Mouse (Mus musculus) stomach, postnatal 0 days (tissue): Measurements from ENCODE around the gene Zfp524. TPM values are rescaled to one million over a fixed set of nuclear protein-coding genes. Genes with fewer than 3 reads are reported as not detected.

Experiments used
- ATAC-seq: fragments of 200-750 bp; cut with Nextera tagmentation; 2 replicates; pipeline ENCODE4 v1.8.0; 2017; ENCODE audit not compliant: low FRiP score, low TSS enrichment
- DNase-seq: peaks from one replicate; pipeline ENCODE4 v3.0.0-alpha.2; 2016; ENCODE audit warnings: low spot score
- H3K27ac ChIP-seq: fragments of 300-500 bp; sonication (generic); replicated peaks from 2 replicates; pipeline ENCODE4 v1.5.1; 2014; ENCODE audit warnings: mild to moderate bottlenecking, control low read depth
- H3K27me3 ChIP-seq: fragments of 300-500 bp; sonication (generic); 2 replicates; pipeline ENCODE4 v1.6.1; 2014; ENCODE audit warnings: low read length; ENCODE audit not compliant: control insufficient read depth, insufficient read depth
- H3K36me3 ChIP-seq: fragments of 300-500 bp; sonication (generic); 2 replicates; pipeline ENCODE4 v1.6.1; 2014; ENCODE audit warnings: low read length, mixed read lengths; ENCODE audit not compliant: control insufficient read depth, insufficient read depth
- H3K4me1 ChIP-seq: fragments of 300-500 bp; sonication (generic); replicated peaks from 2 replicates; pipeline ENCODE4 v1.6.1; 2014; ENCODE audit warnings: antibody characterized with exemption; ENCODE audit not compliant: control insufficient read depth, insufficient read depth
- H3K4me2 ChIP-seq: fragments of 300-500 bp; sonication (generic); replicated peaks from 2 replicates; pipeline ENCODE4 v1.6.1; 2014; ENCODE audit warnings: low read depth, mild to moderate bottlenecking, control low read depth, moderate library complexity
- H3K4me3 ChIP-seq: fragments of 300-500 bp; sonication (generic); 2 replicates; pipeline ENCODE4 v1.5.1; 2014; ENCODE audit warnings: low read depth, low read length, control low read depth
- H3K9ac ChIP-seq: fragments of 300-500 bp; sonication (generic); 2 replicates; pipeline ENCODE4 v1.6.1; 2014; ENCODE audit warnings: mild to moderate bottlenecking, low read length, control low read depth, mixed read lengths
- H3K9me3 ChIP-seq: fragments of 300-500 bp; sonication (generic); 2 replicates; pipeline ENCODE4 v1.6.1; 2016; ENCODE audit warnings: low read length; ENCODE audit not compliant: control insufficient read depth
- CTCF ChIP-seq: IDR thresholded peaks from 2 replicates; pipeline ENCODE4 v1.5.1; 2016; ENCODE audit warnings: antibody characterized with exemption, low read depth, mild to moderate bottlenecking, moderate library complexity
- EP300 ChIP-seq: optimal IDR thresholded peaks from 2 replicates; pipeline ENCODE3; 2016; ENCODE audit warnings: antibody characterized with exemption
- WGBS: fragments of 180-500 bp; shearing (Covaris S2); extraction: QIAGEN DNeasy Blood & Tissue Kit; methylation state at CpG from one replicate; pipeline ENCODE4 v1.1.7; 2014; 5-methylcytosine and 5-hydroxymethylcytosine counted together
- polyA plus RNA-seq: library from polyadenylated mRNA; unstranded; fragments of >200 nt; fragmentation: Nextera tagmentation; extraction: Ambion mirVana; gene quantifications from 2 replicates; pipeline ENCODE4 v1.2.1, GENCODE M21; 2015

Gene Zfp524
- polyA plus RNA-seq, 1 experiment from 2014 or later: 14.0 TPM

DNA sequence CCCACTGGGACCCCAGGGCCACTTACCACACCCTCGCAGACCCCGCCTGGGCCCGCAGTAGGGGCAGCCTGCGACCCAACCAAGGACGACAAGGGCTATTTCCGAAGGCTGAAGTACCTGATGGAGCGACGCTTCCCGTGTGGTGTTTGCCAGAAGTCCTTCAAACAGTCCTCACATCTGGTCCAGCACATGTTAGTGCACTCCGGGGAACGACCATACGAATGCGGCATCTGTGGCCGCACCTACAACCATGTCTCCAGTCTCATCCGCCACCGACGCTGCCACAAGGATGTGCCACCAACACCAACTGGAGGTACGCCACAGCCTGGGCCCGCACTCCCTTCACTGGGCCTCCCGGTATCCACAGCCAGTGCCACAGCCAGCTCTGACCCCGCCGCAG, 15.3 kb downstream of the Zfp524 start:
- no peak for DNase-seq
- WGBS: 93% methylated on average over 22 of the region's 22 CpGs

DNA sequence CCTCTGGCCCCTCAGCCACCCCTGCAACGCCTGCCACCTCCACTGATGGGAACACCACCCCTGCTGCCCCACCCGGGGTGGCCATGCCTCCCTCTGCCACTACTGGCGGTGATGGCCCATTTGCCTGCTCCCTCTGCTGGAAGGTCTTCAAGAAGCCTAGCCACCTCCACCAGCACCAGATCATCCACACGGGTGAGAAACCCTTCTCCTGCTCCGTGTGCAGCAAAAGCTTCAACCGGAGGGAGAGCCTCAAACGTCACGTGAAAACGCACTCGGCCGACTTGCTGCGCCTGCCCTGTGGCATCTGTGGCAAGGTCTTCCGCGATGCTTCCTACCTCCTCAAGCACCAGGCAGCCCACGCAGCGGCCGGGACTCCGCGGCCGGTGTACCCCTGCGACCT, 15.7 kb downstream of the Zfp524 start:
- peaks cover 47% of the 10 kb centered on the region for H3K36me3 ChIP-seq
- no peak for ATAC-seq
- TF ChIP-seq CTCF: no peak
- TF ChIP-seq EP300: no peak
- H3K9ac ChIP-seq: no peak overlapping the region
- peaks cover 11% of the 10 kb centered on the region for H3K9me3 ChIP-seq
- no peaks in the 10 kb centered on the region for H3K27me3 ChIP-seq
- DNase-seq: no peak
- no peak overlapping the region for H3K4me3 ChIP-seq
- no peak overlapping the region for H3K27ac ChIP-seq
- 90% methylated on average over 21 of the region's 21 CpGs for WGBS
- H3K4me2 ChIP-seq: no peak overlapping the region
- no peaks in the 10 kb centered on the region for H3K4me1 ChIP-seq

More for the DNA sequence above, 15.3 kb downstream of the Zfp524 start:
- no peaks in the 10 kb centered on the region for H3K27me3 ChIP-seq
- H3K36me3 ChIP-seq: peaks cover 47% of the 10 kb centered on the region
- TF ChIP-seq CTCF (no peak), EP300 (no peak)
- no peak overlapping the region for H3K27ac ChIP-seq
- no peaks in the 10 kb centered on the region for H3K4me1 ChIP-seq
- H3K9ac ChIP-seq: no peak overlapping the region
- H3K4me3 ChIP-seq: no peak overlapping the region
- peaks cover 11% of the 10 kb centered on the region for H3K9me3 ChIP-seq
- H3K4me2 ChIP-seq: no peak overlapping the region
- ATAC-seq: no peak

DNA sequence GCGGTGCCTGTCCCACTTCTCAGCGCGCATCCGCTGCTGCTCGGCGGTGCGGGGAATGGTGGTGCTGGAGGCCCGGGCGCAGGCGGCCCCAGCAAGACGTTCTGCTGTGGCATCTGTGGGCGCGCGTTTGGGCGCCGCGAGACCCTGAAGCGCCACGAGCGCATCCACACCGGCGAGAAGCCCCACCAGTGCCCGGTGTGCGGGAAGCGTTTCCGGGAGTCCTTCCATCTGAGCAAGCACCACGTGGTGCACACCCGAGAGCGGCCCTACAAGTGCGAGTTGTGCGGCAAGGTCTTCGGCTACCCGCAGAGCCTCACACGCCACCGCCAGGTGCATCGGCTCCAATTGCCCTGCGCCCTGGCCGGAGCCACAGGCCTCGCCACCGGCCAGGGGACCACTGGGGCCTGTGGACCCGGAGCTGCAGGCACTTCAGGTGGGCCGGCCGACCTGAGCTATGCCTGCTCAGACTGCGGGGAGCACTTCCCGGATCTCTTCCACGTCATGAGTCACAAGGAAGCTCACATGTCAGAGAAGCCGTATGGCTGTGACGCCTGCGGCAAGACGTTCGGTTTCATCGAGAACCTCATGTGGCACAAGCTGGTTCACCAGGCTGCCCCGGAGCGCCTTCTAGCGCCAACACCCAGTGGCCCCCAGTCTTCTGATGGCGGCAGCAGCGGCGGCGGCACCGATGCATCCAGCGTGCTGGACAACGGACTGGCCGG, 16.5 kb downstream of the Zfp524 start:
- Histone ChIP-seq H3K9me3 (peaks cover 11% of the 10 kb centered on the region), H3K4me2 (no peak overlapping the region), H3K27me3 (no peaks in the 10 kb centered on the region), H3K36me3 (peaks cover 51% of the 10 kb centered on the region), H3K9ac (no peak overlapping the region), H3K4me3 (no peak overlapping the region), H3K4me1 (no peaks in the 10 kb centered on the region), H3K27ac (no peak overlapping the region)
- 88% methylated on average over 63 of the region's 63 CpGs for WGBS
- TF ChIP-seq EP300 (no peak), CTCF (no peak)
- DNase-seq (no peak), ATAC-seq (no peak)

DNA sequence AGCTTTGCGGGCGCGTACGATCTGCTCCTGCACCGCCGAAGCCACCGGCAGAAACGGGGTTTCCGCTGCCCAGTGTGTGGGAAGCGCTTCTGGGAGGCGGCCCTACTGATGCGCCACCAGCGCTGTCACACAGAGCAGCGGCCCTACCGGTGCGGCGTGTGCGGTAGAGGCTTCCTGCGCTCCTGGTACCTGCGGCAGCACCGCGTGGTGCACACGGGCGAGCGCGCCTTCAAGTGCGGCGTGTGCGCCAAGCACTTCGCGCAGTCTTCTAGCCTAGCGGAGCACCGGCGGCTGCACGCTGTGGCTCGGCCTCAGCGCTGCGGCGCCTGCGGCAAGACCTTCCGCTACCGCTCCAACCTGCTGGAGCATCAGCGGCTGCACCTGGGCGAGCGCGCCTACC, 17.3 kb downstream of the Zfp524 start:
- TF ChIP-seq CTCF (no peak), EP300 (no peak)
- DNase-seq (no peak), ATAC-seq (no peak)
- no peak overlapping the region for H3K4me3 ChIP-seq
- no peak overlapping the region for H3K27ac ChIP-seq
- H3K36me3 ChIP-seq: peaks cover 50% of the 10 kb centered on the region
- no peak overlapping the region for H3K9ac ChIP-seq
- no peaks in the 10 kb centered on the region for H3K27me3 ChIP-seq
- WGBS: 86% methylated on average over 45 of the region's 46 CpGs
- H3K9me3 ChIP-seq: peaks cover 11% of the 10 kb centered on the region
- no peaks in the 10 kb centered on the region for H3K4me1 ChIP-seq
- no peak overlapping the region for H3K4me2 ChIP-seq

DNA sequence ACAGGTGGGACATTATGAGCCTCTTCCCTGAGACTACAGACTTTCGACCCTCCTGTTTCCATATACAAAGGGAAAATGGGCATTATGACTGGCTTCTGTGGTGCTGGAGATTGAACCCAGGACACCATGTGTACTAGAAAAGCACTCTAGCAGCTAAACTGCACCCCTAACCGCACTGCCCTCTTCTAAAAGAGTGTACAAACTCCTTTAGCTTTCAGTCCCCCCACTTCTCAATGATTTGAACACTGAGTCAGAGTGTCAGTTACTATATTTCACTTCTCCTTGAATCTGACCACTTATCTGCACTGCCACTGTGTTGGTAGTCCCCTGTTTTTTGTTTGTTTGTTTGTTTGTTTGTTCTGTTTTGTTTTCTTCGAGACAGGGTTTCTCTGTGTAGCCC, 19.6 kb downstream of the Zfp524 start, which contains the start of gene 4632433K11Rik:
Gene 4632433K11Rik, plus strand, starts transcription at position 301 of the 400 bp plus-strand sequence.
- peaks cover 11% of the 10 kb centered on the region for H3K9me3 ChIP-seq
- 83% methylated on average over 3 of the region's 3 CpGs for WGBS
- no peak within 1 kb of the TSS for H3K4me3 ChIP-seq
- no peak within 1 kb of the TSS for H3K27ac ChIP-seq
- TF ChIP-seq CTCF: no peak
- TF ChIP-seq EP300: no peak
- DNase-seq (no peak), ATAC-seq (no peak)
- no peaks in the 10 kb centered on the region for H3K4me1 ChIP-seq
- no peak within 1 kb of the TSS for H3K4me2 ChIP-seq
- H3K36me3 ChIP-seq: peaks cover 45% of the 10 kb centered on the region
- no peaks in the 10 kb centered on the region for H3K27me3 ChIP-seq
- H3K9ac ChIP-seq: no peak within 1 kb of the TSS

DNA sequence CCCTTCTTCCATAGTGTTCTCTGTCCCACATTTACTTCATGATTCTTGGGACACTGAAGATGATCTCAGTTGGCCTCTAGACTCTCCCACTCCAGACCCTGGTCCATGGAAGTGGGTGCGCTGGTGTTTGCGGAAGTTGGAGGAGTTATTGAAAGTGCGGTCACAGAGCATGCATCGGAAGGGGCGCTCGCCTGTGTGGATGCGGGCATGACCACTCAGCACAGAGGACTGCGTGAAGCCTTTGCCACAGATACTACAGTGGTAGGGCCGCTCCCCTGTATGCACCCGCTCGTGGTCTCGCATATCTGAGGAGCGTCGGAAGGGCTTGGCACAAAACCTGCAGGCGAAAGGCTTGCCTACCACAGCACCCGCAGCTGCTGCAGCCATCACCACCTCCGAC, 21.4 kb downstream of the Zfp524 start:
- TF ChIP-seq CTCF (no peak), EP300 (no peak)
- no peak overlapping the region for H3K4me2 ChIP-seq
- no peak overlapping the region for H3K4me3 ChIP-seq
- peaks cover 26% of the 10 kb centered on the region for H3K36me3 ChIP-seq
- H3K9me3 ChIP-seq: peaks cover 6% of the 10 kb centered on the region
- ATAC-seq: no peak
- WGBS: 96% methylated on average over 17 of the region's 17 CpGs
- no peaks in the 10 kb centered on the region for H3K27me3 ChIP-seq
- no peak for DNase-seq
- H3K9ac ChIP-seq: no peak overlapping the region
- no peak overlapping the region for H3K27ac ChIP-seq
- no peaks in the 10 kb centered on the region for H3K4me1 ChIP-seq
